Mouse (Mus musculus) intestine, embryonic 16.5 days (tissue): Measurements from ENCODE around the gene Hist1h2bq. TPM values are rescaled to one million over a fixed set of nuclear protein-coding genes. Genes with fewer than 3 reads are reported as not detected.
A peak's percentile ranks its signal among the peaks of the same experiment; 100 is the strongest.
"Not testable (repeated sequence)": the region's sequence is repeated elsewhere in the genome, so short reads cannot be mapped to it uniquely, and the experiment has no call there.

ENCODE experiments used
- ATAC-seq: fragments of 200-750 bp; cut with Nextera tagmentation; 2 replicates; pipeline ENCODE4 v1.8.0; 2017; ENCODE audit warnings: moderate TSS enrichment, moderate library complexity
- H3K27ac ChIP-seq: fragments of 300-500 bp; sonication (generic); 2 replicates; pipeline ENCODE4 v1.5.1; 2014; ENCODE audit warnings: mild to moderate bottlenecking, low read length
- H3K27me3 ChIP-seq: fragments of 300-500 bp; sonication (generic); replicated peaks from 2 replicates; pipeline ENCODE4 v1.6.1; 2014; ENCODE audit warnings: low read length, control low read depth, mixed read lengths; ENCODE audit not compliant: control insufficient read depth, insufficient read depth
- H3K36me3 ChIP-seq: fragments of 300-500 bp; sonication (generic); 2 replicates; pipeline ENCODE4 v1.6.1; 2014; ENCODE audit warnings: low read length, control low read depth; ENCODE audit not compliant: control insufficient read depth, insufficient read depth
- H3K4me1 ChIP-seq: fragments of 300-500 bp; sonication (generic); 2 replicates; pipeline ENCODE4 v1.6.1; 2014; ENCODE audit warnings: low read length, control low read depth, mixed read lengths; ENCODE audit not compliant: control insufficient read depth, insufficient read depth
- H3K4me2 ChIP-seq: fragments of 300-500 bp; sonication (generic); 2 replicates; pipeline ENCODE4 v1.6.1; 2014; ENCODE audit warnings: low read depth, low read length, control low read depth
- H3K4me3 ChIP-seq: fragments of 300-500 bp; sonication (generic); 2 replicates; pipeline ENCODE4 v1.5.1; 2014; ENCODE audit warnings: mild to moderate bottlenecking, low read length
- H3K9ac ChIP-seq: fragments of 300-500 bp; sonication (generic); 2 replicates; pipeline ENCODE4 v1.6.1; 2014; ENCODE audit warnings: low read depth, low read length
- H3K9me3 ChIP-seq: fragments of 300-500 bp; sonication (generic); 2 replicates; pipeline ENCODE4 v1.6.1; 2016; ENCODE audit warnings: low read length, control low read depth; ENCODE audit not compliant: control insufficient read depth
- WGBS: fragments of 180-500 bp; shearing (Covaris S2); extraction: QIAGEN DNeasy Blood & Tissue Kit; methylation state at CpG from one replicate; pipeline ENCODE4 v1.1.7; 2014; 5-methylcytosine and 5-hydroxymethylcytosine counted together
- polyA plus RNA-seq: library from polyadenylated mRNA; unstranded; fragments of >200 nt; fragmentation: Nextera tagmentation; extraction: Ambion mirVana; gene quantifications from 2 replicates; pipeline ENCODE4 v1.2.1, GENCODE M21; 2015

Gene Hist1h2bq
- polyA plus RNA-seq, 1 experiment from 2014 or later, result 13.4 TPM

- no peak overlapping the region for H3K4me2 ChIP-seq
- no peaks in the 10 kb centered on the region for H3K36me3 ChIP-seq
- no peak overlapping the region for H3K27ac ChIP-seq
- no peaks in the 10 kb centered on the region for H3K27me3 ChIP-seq
- 92% methylated on average over 7 of the region's 7 CpGs for WGBS
- no peak overlapping the region for H3K4me3 ChIP-seq
- no peaks in the 10 kb centered on the region for H3K9me3 ChIP-seq
- H3K4me1 ChIP-seq, result peaks cover under 1% of the 10 kb centered on the region; the same call in 1 of the 2 replicates
- no peak for ATAC-seq
- H3K9ac ChIP-seq, result no peak overlapping the region
Observed at GRCm38 (mm10) chr13:21795584-21795983, 14.4 kb downstream of the Hist1h2bq start.

DNA sequence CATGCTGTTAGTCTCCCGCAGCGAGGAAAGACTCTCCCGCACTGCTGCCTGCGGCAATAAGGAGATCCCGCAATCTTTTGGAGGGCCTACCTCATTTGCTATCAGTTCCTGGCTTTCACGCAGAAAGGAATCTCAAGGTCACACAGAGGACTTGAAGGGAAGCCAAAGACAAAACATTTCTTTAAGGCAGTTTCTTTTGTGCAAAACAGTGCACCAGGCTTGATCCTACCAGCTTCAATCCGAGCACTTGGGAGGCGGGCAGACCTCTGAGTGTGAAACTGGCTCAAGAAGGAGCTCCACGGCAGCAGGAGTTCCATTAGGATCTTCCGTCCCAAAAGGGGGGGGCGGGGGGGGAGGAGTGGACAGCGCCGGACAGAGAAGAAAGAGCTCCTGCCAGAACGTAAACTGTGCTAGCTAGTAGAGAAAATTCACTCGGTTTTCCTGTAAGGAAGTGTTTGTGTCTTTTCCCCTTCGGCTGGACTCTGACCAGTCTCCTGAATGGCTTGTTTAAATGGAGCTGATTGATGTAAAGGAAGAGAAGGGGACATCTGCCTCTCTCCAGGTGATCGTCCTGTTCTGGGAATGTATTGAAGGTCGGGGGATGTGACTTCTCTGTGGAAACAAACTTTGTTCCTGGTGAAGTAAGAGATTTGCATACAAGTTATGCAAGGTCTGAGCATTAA is 19.3 kb downstream of the Hist1h2bq start:
- Histone ChIP-seq H3K4me1 (peaks cover 11% of the 10 kb centered on the region), H3K4me3 (peak overlapping the region; percentile 36), H3K27me3 (no peaks in the 10 kb centered on the region), H3K9ac (peak overlapping the region; percentile 68), H3K9me3 (no peaks in the 10 kb centered on the region), H3K27ac (peak overlapping the region; percentile 56), H3K4me2 (peak overlapping the region; percentile 62), H3K36me3 (no peaks in the 10 kb centered on the region)
- WGBS, result 8% methylated on average over 17 of the region's 18 CpGs
- 0 out of 2 replicates have a peak, but pooled peaks have one; percentile 4 for ATAC-seq

DNA sequence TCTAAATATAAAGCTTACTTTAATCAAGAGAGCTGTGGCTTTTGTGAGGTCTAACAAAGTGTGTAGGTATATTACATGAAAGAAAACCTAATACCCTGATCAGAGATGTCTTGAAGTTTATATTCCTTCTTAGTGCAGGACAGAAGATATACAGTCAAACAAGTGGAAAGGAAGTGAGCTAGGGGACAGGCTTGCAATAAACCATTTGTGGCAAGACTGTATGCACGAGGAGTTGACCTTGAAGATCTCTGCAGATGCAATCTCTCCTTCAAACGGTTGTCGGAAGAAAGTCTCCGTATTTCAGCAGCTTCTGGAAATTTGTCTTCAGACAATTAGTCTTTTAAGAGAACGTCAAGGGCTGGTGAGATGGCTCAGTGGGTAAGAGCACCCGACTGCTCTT is 20.1 kb downstream of the Hist1h2bq start:
- Histone ChIP-seq H3K27me3 (no peaks in the 10 kb centered on the region), H3K4me1 (peaks cover 12% of the 10 kb centered on the region), H3K27ac (no peak overlapping the region), H3K9ac (no peak overlapping the region), H3K4me3 (no peak overlapping the region), H3K4me2 (no peak overlapping the region), H3K9me3 (no peaks in the 10 kb centered on the region), H3K36me3 (no peaks in the 10 kb centered on the region)
- ATAC-seq, result no peak
- 47% methylated on average over 6 of the region's 6 CpGs for WGBS

DNA sequence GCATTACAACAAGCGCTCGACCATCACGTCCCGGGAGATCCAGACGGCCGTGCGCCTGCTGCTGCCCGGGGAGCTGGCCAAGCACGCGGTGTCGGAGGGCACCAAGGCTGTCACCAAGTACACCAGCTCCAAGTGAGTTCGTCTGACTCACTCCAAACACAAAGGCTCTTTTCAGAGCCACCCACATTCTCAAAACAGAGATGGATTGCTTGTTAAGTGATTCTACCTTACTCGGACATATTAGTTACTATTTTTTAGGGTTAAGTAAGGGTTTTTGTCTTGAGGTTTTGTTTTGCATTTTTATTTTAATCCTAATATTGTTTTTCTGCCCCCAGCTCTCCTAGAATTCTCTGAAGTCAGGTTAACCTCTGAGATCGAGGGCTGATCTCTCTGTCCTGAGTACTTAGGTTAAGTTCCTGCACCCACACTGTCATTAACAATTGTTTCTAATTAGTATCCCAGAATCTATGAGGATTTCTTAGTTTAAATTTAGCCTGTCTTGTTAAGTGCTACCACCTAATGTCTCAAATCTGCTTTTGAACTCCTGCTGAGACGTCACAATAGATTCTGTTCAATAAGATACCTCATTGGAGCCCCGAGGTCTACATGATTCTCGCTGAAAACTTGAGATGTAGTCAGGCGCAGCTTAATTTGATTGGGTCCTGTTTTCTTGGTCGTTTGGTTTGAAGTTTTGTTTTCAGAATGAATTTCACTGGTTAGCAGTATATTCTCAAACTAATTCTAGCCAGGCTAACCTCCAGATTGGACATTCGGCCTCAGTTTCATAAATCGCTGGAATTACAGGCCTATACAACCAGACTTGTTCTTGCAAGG is 22.0 kb downstream of the Hist1h2bq start:
- no peaks in the 10 kb centered on the region for H3K9me3 ChIP-seq
- peak overlapping the region; percentile 57; the same call in 1 of the 2 replicates for H3K9ac ChIP-seq
- WGBS, result 28% methylated on average over 13 of the region's 21 CpGs
- H3K27me3 ChIP-seq, result no peaks in the 10 kb centered on the region
- H3K4me1 ChIP-seq, result peaks cover 20% of the 10 kb centered on the region
- ATAC-seq, result no peak; the same call in 1 of the 2 replicates
- H3K36me3 ChIP-seq, result no peaks in the 10 kb centered on the region
- peak overlapping the region; percentile 16; the same call in 1 of the 2 replicates for H3K4me3 ChIP-seq
- peak overlapping the region; percentile 43 for H3K4me2 ChIP-seq
- peak overlapping the region; percentile 33 for H3K27ac ChIP-seq

DNA sequence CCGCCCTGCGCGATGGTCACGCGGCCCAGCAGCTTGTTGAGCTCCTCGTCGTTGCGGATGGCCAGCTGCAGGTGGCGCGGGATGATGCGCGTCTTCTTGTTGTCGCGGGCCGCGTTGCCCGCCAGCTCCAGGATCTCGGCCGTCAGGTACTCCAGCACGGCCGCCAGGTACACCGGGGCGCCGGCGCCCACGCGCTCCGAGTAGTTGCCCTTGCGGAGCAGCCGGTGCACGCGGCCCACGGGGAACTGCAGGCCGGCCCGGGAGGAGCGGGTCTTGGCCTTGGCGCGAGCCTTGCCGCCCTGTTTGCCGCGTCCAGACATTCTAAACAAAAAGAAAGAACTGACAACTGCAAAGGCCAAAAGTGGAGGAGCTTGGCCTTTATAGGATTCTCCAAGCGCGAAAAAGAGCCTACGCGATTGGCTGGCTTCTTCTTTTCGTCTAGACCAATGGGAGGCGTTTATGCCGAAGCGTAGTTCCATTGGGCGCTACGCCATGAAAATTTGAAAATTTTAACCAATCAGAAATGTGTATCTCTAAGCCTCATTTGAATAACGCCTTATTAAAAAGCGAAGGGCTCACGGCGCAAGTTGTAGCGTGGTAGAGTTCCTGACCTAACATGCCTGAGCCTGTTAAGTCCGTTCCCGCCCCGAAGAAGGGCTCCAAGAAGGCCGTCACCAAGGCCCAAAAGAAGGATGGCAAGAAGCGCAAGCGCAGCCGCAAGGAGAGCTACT is 22.9 kb downstream of the Hist1h2bq start, which contains the start of the genes Hist1h2an and Hist1h2bp:
Gene Hist1h2an (minus strand): TSS at position 320 of the 731 bp plus-strand sequence.
Gene Hist1h2bp (plus strand): TSS at position 563 of the 731 bp plus-strand sequence.
- Histone ChIP-seq H3K27ac (peak within 1 kb of the TSS; percentile 73), H3K4me1 (peaks cover 23% of the 10 kb centered on the region), H3K4me3 (peak within 1 kb of the TSS; percentile 36), H3K9ac (peak within 1 kb of the TSS; percentile 58; the same call in 1 of the 2 replicates), H3K4me2 (peak within 1 kb of the TSS; percentile 50)
- WGBS, result 0% methylated on average over 34 of the region's 63 CpGs
- not testable (repeated sequence) for H3K36me3 ChIP-seq, H3K27me3 ChIP-seq, H3K9me3 ChIP-seq
- peak; percentile 92 for ATAC-seq

DNA sequence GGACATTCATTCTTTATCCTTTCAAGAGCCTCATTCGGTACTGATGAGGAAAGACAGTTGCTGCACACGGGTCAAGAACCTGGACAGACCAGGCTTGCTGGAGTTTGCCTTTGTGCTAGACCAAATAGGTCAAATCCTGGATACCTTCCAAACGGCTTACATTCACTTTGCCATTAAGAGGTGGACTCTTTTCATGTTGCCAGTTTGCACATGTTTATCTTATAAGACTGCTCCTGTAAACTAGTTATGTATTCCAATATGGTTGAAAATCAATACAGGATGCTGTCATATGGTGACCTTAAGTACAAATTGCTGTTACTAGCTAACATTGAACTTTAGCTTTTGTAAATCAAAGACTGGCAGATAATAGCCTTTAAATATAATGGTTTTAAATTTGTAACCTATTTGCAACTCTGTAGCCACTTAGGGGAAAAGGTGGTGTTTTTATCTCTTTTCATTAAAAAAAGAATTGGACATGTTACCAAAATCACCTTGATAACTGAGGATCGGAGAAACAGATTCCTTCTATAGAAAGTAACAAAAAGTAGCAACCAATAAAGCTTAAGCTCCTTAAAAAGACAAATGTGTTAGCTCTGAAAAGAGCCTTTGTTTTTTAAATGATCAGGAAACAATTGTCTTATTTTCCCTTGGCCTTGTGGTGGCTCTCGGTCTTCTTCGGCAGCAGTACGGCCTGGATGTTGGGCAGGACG is 23.7 kb downstream of the Hist1h2bq start:
- Histone ChIP-seq H3K36me3 (no peaks in the 10 kb centered on the region), H3K4me3 (peak overlapping the region; percentile 36), H3K9me3 (no peaks in the 10 kb centered on the region), H3K27ac (peak overlapping the region; percentile 68), H3K4me2 (peak overlapping the region; percentile 50), H3K27me3 (no peaks in the 10 kb centered on the region), H3K4me1 (peaks cover 23% of the 10 kb centered on the region), H3K9ac (peak overlapping the region; percentile 58; the same call in 1 of the 2 replicates)
- no peak for ATAC-seq
- 5% methylated on average over 8 of the region's 8 CpGs for WGBS

DNA sequence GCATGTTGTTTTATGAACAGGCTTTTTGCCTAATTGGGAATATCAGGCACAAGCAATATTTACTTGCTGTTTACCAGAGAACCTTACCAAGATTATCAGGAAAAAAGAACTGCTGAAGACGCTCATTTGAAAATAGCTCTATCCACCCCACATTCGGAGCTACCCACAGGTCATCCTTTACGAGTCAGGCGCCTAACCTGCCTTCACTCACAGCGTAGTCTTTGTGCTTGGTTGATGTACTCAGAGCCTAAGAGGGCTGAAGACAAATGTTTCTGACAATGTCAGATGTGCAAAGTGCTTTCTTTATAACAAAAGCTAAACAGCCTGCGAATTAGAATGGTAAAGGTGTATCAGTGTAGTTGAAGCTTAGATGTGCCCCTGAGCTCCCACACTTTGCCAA is 25.7 kb downstream of the Hist1h2bq start:
- no peaks in the 10 kb centered on the region for H3K27me3 ChIP-seq
- H3K4me2 ChIP-seq, result peak overlapping the region; percentile 58
- no peak overlapping the region for H3K4me3 ChIP-seq
- peak overlapping the region; percentile 41; the same call in 1 of the 2 replicates for H3K9ac ChIP-seq
- H3K36me3 ChIP-seq, result no peaks in the 10 kb centered on the region
- H3K4me1 ChIP-seq, result peaks cover 20% of the 10 kb centered on the region
- H3K9me3 ChIP-seq, result no peaks in the 10 kb centered on the region
- H3K27ac ChIP-seq, result peak overlapping the region; percentile 83
- WGBS, result 27% methylated on average over 6 of the region's 6 CpGs
- no peak for ATAC-seq

GRCm38 (mm10) chr13:21783734-21784161 is 26.2 kb downstream of the Hist1h2bq start:
- H3K27me3 ChIP-seq, result no peaks in the 10 kb centered on the region
- no peaks in the 10 kb centered on the region for H3K36me3 ChIP-seq
- H3K27ac ChIP-seq, result peak overlapping the region; percentile 83
- ATAC-seq, result no peak
- peak overlapping the region; percentile 41 for H3K9ac ChIP-seq
- peak overlapping the region; percentile 58 for H3K4me2 ChIP-seq
- H3K4me1 ChIP-seq, result peaks cover 20% of the 10 kb centered on the region
- H3K9me3 ChIP-seq, result no peaks in the 10 kb centered on the region
- 1% methylated on average over 9 of the region's 9 CpGs for WGBS
- peak overlapping the region; percentile 36 for H3K4me3 ChIP-seq
